Mouse (Mus musculus) limb, embryonic 11.5 days (tissue): ENCODE measurements around the gene Gna12. TPM values are rescaled to one million over a fixed set of nuclear protein-coding genes. Genes with fewer than 3 reads are reported as not detected.
A peak's percentile ranks its signal among the peaks of the same experiment; 100 is the strongest.

ENCODE experiments used
- ATAC-seq: fragments of 200-750 bp; cut with Nextera tagmentation; 2 replicates; pipeline ENCODE4 v1.8.0; 2017; ENCODE audit warnings: low read depth; ENCODE audit not compliant: insufficient number of reproducible peaks, low FRiP score, low TSS enrichment
- DNase-seq: peaks from one replicate; pipeline ENCODE4 v3.0.0-alpha.2; 2015; ENCODE audit warnings: low spot score
- H3K27ac ChIP-seq: fragments of 300-500 bp; sonication (generic); replicated peaks from 2 replicates; pipeline ENCODE4 v1.5.1; 2014; ENCODE audit warnings: low read depth, mild to moderate bottlenecking, low read length
- H3K27me3 ChIP-seq: fragments of 300-500 bp; sonication (generic); 2 replicates; pipeline ENCODE4 v1.6.1; 2014; ENCODE audit warnings: mild to moderate bottlenecking, low read length, mixed read lengths; ENCODE audit not compliant: control insufficient read depth, insufficient read depth
- H3K36me3 ChIP-seq: fragments of 300-500 bp; sonication (generic); 2 replicates; pipeline ENCODE4 v1.6.1; 2014; ENCODE audit warnings: mild to moderate bottlenecking, low read length, moderate library complexity, mixed read lengths; ENCODE audit not compliant: control insufficient read depth, insufficient read depth
- H3K4me1 ChIP-seq: fragments of 300-500 bp; sonication (generic); 2 replicates; pipeline ENCODE4 v1.6.1; 2014; ENCODE audit warnings: low read length, mixed read lengths; ENCODE audit not compliant: control insufficient read depth, insufficient read depth
- H3K4me2 ChIP-seq: fragments of 300-500 bp; sonication (generic); 2 replicates; pipeline ENCODE4 v1.6.1; 2014; ENCODE audit warnings: low read depth, mild to moderate bottlenecking, moderate library complexity; ENCODE audit not compliant: severe bottlenecking
- H3K4me3 ChIP-seq: fragments of 300-500 bp; sonication (generic); 2 replicates; pipeline ENCODE4 v1.5.1; 2014; ENCODE audit warnings: low read depth, low read length
- H3K9ac ChIP-seq: fragments of 300-500 bp; sonication (generic); 2 replicates; pipeline ENCODE4 v1.6.1; 2014; ENCODE audit warnings: mild to moderate bottlenecking, low read length
- H3K9me3 ChIP-seq: fragments of 300-500 bp; sonication (generic); 2 replicates; pipeline ENCODE4 v1.6.1; 2016; ENCODE audit warnings: low read length; ENCODE audit not compliant: control insufficient read depth
- WGBS: fragments of 180-500 bp; shearing (Covaris S2); extraction: QIAGEN DNeasy Blood & Tissue Kit; methylation state at CpG from one replicate; pipeline ENCODE4 v1.1.7; 2014; 5-methylcytosine and 5-hydroxymethylcytosine counted together
- polyA plus RNA-seq: library from polyadenylated mRNA; unstranded; fragments of >200 nt; fragmentation: Nextera tagmentation; extraction: Ambion mirVana; gene quantifications from 2 replicates; pipeline ENCODE4 v1.2.1, GENCODE M21; 2014

The Gna12 gene
- polyA plus RNA-seq, 1 experiment from 2014 or later = 34.5 TPM

DNA sequence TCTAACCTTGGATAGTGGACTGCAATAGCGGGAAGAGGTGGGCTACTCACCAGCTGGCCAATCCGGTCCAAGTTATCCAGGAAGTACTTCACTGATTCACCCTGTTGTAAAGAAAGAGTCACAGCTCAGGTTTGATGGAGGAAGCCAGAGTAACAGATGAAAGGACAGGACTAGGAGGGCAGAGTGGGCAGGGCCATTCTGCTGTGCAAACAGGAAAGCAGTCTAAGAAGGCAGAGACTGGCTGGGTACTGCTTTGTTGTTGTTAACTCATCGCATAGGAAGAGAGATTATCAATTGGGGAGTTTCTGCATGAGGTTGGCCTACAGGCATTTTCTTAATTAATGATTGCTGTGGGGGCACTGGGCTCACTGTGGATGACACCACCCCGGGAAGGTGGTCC is 67.7 kb downstream of the Gna12 start:
- Histone ChIP-seq H3K9ac (no peak overlapping the region), H3K4me2 (no peak overlapping the region), H3K36me3 (peaks cover 14% of the 10 kb centered on the region), H3K27me3 (no peaks in the 10 kb centered on the region), H3K9me3 (no peaks in the 10 kb centered on the region), H3K27ac (no peak overlapping the region), H3K4me3 (no peak overlapping the region), H3K4me1 (no peaks in the 10 kb centered on the region)
- DNase-seq = no peak
- WGBS = 92% methylated on average over 4 of the region's 4 CpGs
- ATAC-seq = no peak

DNA sequence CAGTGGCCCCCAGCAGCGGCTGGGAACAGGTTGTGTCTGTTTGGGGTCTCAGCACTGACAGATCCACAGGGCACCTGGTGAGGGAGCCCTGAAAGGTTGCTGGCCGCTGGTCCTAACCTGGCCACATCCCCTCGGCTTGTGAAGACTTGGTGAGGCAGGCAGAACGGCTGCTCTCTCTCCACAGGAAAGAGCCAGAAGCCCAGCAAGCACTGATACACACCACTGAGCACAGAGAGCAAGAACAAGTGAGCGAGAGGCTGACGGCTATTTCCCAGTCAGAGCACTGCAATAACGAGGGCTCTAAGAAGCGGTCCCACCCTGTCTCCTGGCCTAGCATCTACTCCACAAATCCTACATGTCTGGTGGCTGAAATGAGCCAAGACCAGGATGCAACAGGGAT is 71.4 kb downstream of the Gna12 start:
- DNase-seq (no peak), ATAC-seq (no peak)
- Histone ChIP-seq H3K9me3 (no peaks in the 10 kb centered on the region), H3K9ac (no peak overlapping the region), H3K4me1 (no peaks in the 10 kb centered on the region), H3K27me3 (no peaks in the 10 kb centered on the region), H3K4me3 (no peak overlapping the region), H3K4me2 (no peak overlapping the region), H3K27ac (no peak overlapping the region), H3K36me3 (peaks cover 14% of the 10 kb centered on the region)
- 83% methylated on average over 8 of the region's 8 CpGs for WGBS

DNA sequence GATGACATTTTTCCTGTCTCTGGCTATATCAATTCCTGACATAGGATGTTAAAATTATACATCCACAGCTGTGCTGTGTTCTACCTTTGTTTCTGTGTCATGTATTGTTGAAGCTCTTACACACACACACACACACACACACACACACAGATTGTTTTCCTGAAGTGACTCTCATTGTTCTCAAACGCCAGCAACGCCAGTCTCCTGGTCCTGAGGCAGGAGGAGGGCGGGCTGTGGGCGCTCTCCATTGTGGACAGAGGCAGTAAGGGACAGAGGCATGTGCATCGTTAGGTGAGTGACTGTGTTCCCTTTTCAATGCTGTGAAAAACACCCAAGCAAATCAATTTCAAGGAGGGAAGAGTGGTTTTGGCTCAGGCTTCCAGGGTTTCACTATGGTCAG is 77.0 kb downstream of the Gna12 start:
- DNase-seq (no peak), ATAC-seq (no peak)
- Histone ChIP-seq H3K9me3 (peaks cover 3% of the 10 kb centered on the region; the same call in 1 of the 2 replicates), H3K36me3 (no peaks in the 10 kb centered on the region), H3K27me3 (no peaks in the 10 kb centered on the region), H3K4me2 (no peak overlapping the region), H3K9ac (no peak overlapping the region), H3K4me3 (no peak overlapping the region), H3K27ac (no peak overlapping the region), H3K4me1 (no peaks in the 10 kb centered on the region)
- WGBS = 86% methylated on average over 5 of the region's 5 CpGs

DNA sequence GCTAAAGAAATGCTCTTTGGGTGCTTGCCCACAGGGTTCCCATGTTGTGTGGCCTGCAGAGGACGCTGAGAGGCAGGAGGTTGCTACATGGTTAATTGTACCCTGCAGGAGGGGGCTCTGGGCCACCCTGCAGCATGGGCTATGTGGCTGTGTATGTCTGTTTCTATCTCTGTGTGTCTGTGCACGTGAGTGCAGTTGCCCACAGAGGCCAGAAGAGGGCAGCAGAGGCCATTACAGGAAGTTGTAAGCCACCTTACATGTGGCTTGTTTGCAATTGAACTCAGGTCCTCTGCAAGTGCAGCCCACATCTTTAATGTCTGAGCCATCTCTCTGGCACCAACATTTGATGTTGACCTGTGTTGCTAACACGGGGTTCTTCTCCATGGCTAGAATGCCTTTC is 77.6 kb downstream of the Gna12 start:
- 89% methylated on average over 3 of the region's 3 CpGs for WGBS
- no peak overlapping the region for H3K9ac ChIP-seq
- H3K4me1 ChIP-seq = no peaks in the 10 kb centered on the region
- ATAC-seq (no peak), DNase-seq (no peak)
- no peak overlapping the region for H3K4me3 ChIP-seq
- no peak overlapping the region for H3K4me2 ChIP-seq
- H3K9me3 ChIP-seq = peaks cover 3% of the 10 kb centered on the region; the same call in 1 of the 2 replicates
- no peaks in the 10 kb centered on the region for H3K27me3 ChIP-seq
- H3K36me3 ChIP-seq = no peaks in the 10 kb centered on the region
- H3K27ac ChIP-seq = no peak overlapping the region

DNA sequence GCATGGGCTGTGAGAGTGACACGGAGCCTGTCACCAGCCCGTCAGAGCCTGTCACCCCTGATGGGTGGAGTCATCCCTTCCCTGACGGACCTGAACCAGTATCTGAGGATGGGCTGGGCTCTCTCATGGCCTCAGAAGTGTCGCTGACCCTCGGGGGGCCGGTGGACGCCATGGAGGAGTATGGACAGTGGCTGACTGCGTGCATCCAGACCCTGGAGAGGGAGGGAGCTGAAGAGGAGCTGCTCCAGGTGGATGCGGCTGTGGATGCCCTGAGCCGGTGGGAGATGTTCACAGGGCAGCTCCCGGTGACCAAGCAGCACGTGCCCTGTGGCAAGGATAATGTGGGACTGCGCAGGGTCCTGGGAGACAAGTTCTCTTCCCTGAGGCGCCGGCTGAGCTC is 78.2 kb downstream of the Gna12 start:
- Histone ChIP-seq H3K4me2 (no peak overlapping the region), H3K9me3 (peaks cover 3% of the 10 kb centered on the region; the same call in 1 of the 2 replicates), H3K36me3 (no peaks in the 10 kb centered on the region), H3K27ac (no peak overlapping the region), H3K4me3 (no peak overlapping the region), H3K4me1 (no peaks in the 10 kb centered on the region), H3K9ac (no peak overlapping the region), H3K27me3 (no peaks in the 10 kb centered on the region)
- DNase-seq (no peak), ATAC-seq (no peak)
- WGBS = 90% methylated on average over 15 of the region's 15 CpGs

DNA sequence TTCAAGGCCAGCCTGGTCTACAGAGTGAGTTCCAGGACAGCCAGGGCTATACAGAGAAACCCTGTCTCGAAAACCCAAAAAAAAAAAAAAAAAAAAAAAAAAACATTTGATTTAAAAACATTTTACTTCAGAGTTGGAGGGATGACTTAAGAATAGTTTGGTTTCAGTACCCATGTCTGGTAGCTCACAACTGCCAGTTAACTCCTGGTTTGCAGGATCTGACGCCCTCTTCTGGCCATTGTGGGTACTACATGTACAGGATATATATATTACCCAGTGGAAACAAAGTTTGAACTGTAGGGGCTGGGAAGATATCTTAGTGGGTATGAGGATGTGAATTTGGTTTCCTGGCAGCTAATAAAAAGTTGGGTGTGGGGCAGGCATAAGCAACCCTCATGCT is 79.3 kb downstream of the Gna12 start:
- H3K36me3 ChIP-seq = no peaks in the 10 kb centered on the region
- no peaks in the 10 kb centered on the region for H3K4me1 ChIP-seq
- no peak overlapping the region for H3K27ac ChIP-seq
- peaks cover 3% of the 10 kb centered on the region; the same call in 1 of the 2 replicates for H3K9me3 ChIP-seq
- DNase-seq (peak; percentile 49), ATAC-seq (no peak)
- 3% methylated on average over 1 of the region's 2 CpGs for WGBS
- H3K4me3 ChIP-seq = no peak overlapping the region
- H3K9ac ChIP-seq = no peak overlapping the region
- H3K27me3 ChIP-seq = no peaks in the 10 kb centered on the region
- H3K4me2 ChIP-seq = no peak overlapping the region

DNA sequence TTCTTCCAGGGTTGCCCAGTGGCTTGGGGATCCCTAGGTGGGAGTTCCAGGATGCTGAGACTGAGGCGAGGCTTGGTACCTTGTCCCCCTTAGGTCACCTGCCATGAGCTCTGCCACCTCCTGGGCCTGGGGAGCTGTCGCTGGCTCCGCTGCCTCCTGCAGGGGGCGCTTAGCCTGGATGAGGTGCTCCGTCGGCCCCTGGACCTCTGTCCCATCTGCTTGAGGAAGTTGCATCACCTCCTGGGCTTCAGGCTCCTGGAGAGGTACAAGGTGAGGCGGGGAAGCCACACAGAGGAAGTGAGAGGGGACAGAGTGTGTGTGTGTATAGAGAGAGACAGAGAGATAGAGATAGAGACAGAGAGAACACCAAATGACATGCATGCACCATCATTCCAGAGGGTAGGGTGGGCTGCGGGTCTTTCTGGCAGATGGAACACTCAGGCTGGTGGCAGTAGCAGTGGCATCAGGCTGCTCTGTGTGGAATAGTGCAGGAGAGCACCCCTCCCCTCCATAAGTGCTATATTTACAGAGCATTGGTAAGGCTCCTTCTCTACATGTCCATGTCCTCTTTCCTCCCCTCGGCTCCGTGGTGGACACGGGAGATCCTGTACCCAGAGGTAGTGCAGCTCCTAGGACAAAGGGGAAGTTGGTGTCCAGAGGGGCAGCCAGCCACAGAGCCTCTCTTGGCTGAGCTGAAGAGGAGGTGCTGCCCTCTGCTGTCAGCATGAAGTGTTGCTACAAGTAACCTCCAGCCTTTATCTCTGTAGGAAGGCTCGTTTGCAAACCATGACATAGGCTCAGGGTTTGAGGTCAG is 81.0 kb downstream of the Gna12 start:
- H3K9me3 ChIP-seq = peaks cover 5% of the 10 kb centered on the region
- H3K36me3 ChIP-seq = no peaks in the 10 kb centered on the region
- no peaks in the 10 kb centered on the region for H3K27me3 ChIP-seq
- ATAC-seq (peak; percentile 44; the same call in 1 of the 2 replicates), DNase-seq (peak; percentile 83)
- no peaks in the 10 kb centered on the region for H3K4me1 ChIP-seq
- peak overlapping the region; percentile 64 for H3K9ac ChIP-seq
- 0 out of 2 replicates have a peak overlapping the region, but pooled peaks have one; percentile 23 for H3K27ac ChIP-seq
- WGBS = 18% methylated on average over 12 of the region's 12 CpGs
- H3K4me2 ChIP-seq = peak overlapping the region; percentile 42
- peak overlapping the region; percentile 21; the same call in 1 of the 2 replicates for H3K4me3 ChIP-seq

DNA sequence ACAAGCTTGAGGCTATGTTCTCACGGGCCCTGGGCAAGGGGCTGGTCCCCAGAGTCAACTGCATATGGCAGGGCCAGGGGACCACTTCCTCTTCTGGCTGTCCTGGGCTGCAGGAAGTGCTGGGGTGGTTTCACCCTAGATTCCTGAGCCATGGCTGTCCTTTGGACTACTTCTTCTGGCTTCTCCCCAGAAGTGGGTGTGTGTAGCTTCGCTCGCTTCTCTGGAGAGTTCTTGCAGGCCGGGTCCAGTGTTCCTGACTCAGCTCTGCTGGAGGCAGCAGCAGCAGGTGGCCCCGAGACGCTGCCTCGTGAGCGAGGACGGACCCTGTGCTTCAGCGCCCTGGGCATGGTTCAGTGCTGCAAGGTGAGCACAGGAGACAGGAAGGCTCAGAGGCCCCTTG is 81.8 kb downstream of the Gna12 start:
- Histone ChIP-seq H3K4me1 (no peaks in the 10 kb centered on the region), H3K27ac (no peak overlapping the region), H3K36me3 (no peaks in the 10 kb centered on the region), H3K4me2 (no peak overlapping the region), H3K9ac (no peak overlapping the region), H3K9me3 (peaks cover 5% of the 10 kb centered on the region), H3K4me3 (no peak overlapping the region), H3K27me3 (no peaks in the 10 kb centered on the region)
- DNase-seq (no peak), ATAC-seq (no peak)
- WGBS = 92% methylated on average over 10 of the region's 10 CpGs
